Mouse (Mus musculus): ENCODE measurements around the gene 4930539E08Rik. TPM values are rescaled to one million over a fixed set of nuclear protein-coding genes. Genes with fewer than 3 reads are reported as not detected.

The 4930539E08Rik gene
- total RNA-seq, 1 experiment from 2014 or later, result 2.8 TPM

DNA sequence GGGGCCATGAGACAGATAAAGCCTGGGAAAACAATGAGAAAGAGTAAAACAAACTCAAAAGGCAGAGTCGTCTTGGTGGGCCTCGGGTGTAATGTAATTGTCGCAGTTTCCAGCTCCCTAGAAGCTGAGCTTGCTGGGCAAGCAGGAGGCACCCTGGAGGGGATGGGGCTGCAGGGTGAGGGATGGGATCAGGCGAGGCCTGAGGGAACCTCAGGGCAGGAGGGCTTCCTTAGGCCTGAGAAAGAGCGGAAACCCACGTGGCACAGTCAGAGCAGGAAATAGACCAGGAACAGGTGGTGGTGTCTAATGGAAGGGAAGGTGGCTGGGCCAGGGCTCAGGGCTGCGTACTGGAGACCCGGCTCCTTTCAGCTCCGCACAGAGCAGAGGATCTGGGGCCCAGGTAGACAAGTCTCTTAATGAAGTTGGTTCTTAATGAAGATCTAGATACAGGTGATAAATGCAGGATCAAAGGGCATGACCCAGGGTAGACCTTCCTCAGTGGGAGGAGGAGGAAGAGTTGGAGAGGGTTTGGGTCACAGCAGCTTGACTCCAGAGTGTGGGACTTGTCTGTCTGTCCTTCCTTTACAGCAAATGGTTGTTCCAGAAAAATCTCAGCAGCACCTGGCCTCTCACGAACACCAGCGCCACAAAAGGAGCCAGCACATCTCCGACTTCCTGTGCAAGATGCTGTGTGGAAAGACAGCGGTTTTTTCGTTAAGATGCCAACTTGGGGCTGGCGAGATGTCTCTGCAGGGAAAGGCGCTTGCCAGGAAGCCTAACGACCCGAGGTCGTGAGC lies 19.2 kb upstream of the 4930539E08Rik start:
- ATAC-seq (replicated peaks in 1 of 2; ENCODE audit: insufficient read depth in 1 of 2, low FRiP score in 2 of 2, low TSS enrichment in 1 of 2, low read depth in 1 of 2, poor library complexity in 2 of 2, severe bottlenecking in 2 of 2), result no peak

DNA sequence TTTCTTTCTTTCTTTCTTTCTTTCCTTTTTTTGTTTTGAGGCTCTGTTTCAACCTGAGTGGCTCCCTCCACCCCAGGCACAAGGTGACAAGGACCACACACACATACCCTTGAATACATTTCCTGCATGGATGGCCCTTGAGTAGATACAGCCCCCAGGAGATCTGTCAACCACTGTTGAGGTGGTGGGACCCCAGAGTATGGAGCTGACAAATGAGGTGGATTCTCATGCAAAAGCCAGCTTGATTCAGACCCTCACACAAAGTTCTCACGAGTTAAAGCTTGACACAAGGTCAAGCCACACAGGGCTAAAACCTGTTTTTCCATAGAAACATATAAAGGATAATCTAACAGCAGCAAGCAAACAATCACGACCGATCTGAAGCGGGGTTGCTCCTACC lies 17.1 kb upstream of the 4930539E08Rik start:
- ATAC-seq (replicated peaks in 1 of 2; ENCODE audit: insufficient read depth in 1 of 2, low FRiP score in 2 of 2, low TSS enrichment in 1 of 2, low read depth in 1 of 2, poor library complexity in 2 of 2, severe bottlenecking in 2 of 2), result no peak

DNA sequence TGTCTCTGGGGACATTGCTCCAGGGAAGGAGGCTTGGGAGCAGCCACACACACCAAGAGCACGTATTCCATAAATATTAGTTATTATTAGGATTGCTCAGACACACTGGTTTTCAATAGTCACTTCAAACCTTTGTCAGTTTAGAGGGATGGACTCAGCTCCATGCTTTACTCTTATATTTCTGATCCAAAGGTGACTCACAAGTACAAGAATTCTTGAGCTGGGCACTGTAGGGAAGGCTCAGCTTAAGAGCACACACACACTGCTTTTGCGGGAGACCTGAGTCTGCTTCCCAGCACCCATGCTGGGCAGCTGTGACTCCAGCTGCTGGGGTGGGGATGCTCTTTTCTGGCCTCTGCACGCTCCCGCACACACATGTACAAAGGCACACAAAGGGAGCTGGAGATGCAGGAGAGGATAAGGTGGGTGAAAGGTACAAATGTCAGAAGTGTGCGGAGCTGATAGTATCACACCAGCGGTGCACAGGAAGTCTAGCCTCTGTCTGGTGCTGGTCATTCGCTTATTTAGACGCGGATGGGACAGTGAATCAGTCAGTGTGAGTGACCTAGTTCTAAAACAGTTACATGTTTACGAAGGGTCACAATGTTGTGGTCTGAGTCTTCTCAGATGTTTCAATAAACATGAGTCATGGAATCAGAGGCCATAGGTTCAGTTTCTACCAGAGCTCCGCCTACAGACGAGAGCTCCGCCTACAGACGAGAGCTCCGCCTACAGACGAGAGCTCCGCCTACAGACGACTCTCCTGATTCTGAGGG lies 16.5 kb upstream of the 4930539E08Rik start:
- no peak for ATAC-seq (replicated peaks in 1 of 2; ENCODE audit: insufficient read depth in 1 of 2, low FRiP score in 2 of 2, low TSS enrichment in 1 of 2, low read depth in 1 of 2, poor library complexity in 2 of 2, severe bottlenecking in 2 of 2)

DNA sequence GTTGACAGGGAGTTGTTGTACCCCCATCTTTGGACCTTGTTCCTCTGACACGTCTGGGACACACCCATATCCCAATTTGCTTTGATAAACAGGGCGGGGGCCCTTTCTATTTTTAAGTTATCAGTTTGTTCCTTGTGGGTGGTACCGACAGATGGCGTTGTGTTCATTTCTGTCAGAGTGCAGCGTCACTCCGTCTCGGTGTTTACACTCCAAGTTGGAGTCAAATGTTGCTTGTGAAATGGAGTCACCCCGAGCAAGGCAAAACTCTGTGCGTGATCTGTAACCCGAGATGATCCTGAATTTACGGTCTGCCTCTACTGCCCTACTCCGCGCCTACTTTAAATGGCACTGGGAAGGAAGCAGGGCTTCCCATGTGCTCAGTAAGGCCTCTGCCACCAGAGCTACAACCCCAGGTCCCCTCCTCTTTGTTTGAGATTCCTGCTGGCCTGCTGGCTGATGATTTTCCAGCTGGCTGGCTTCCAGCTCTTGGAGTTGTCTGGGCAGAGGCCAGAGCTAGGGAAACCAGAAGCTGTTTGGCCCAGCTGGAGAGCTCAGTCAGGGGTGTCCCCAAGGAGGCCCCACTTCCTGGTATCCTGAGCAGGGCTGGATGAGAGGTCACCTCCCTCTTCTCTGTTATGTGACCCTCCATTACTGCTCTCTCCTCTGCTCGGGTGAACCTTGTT lies 15.4 kb upstream of the 4930539E08Rik start:
- peak; percentile 39 to 60; a peak in 1 of 4 replicates for ATAC-seq (replicated peaks in 1 of 2; ENCODE audit: insufficient read depth in 1 of 2, low FRiP score in 2 of 2, low TSS enrichment in 1 of 2, low read depth in 1 of 2, poor library complexity in 2 of 2, severe bottlenecking in 2 of 2)

DNA sequence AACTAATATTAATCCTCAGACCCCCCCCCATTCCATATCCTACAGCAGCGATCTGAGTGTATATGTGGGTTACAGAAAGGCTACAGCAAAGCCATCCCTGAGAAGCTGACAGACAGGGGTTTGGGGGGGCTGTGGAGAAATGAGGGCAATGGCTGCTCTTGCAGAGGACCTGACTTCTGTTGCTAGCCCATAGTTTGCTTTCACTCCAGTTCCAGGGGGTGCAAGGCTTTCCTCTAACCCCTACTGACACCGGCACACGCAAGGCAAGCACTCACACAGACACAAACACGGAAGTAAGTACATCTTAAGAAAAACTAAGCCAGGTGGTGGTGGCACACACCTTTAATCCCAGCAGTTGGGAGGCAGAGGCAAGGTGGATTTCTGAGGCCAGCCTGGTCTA lies 14.2 kb upstream of the 4930539E08Rik start:
- no peak for ATAC-seq (replicated peaks in 1 of 2; ENCODE audit: insufficient read depth in 1 of 2, low FRiP score in 2 of 2, low TSS enrichment in 1 of 2, low read depth in 1 of 2, poor library complexity in 2 of 2, severe bottlenecking in 2 of 2)

DNA sequence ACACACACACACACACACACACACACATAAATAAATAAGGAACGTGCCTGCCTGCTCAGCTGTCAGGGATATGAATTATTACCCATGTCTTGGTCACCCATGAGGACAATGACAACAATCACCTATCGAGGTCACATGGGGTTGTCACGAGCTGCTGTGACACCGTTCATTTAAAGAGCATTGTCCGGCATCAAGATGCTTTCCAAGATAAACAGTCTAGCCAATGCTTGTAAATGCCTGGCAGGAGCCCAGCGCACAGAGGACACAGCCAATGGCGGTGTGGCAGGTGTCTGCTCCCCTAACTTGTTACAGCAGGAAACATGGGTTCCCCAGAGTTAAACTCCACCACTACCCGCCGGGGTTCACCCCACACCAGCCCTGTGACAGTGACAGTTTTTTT lies 12.9 kb upstream of the 4930539E08Rik start:
- ATAC-seq (replicated peaks in 1 of 2; ENCODE audit: insufficient read depth in 1 of 2, low FRiP score in 2 of 2, low TSS enrichment in 1 of 2, low read depth in 1 of 2, poor library complexity in 2 of 2, severe bottlenecking in 2 of 2), result no peak

DNA sequence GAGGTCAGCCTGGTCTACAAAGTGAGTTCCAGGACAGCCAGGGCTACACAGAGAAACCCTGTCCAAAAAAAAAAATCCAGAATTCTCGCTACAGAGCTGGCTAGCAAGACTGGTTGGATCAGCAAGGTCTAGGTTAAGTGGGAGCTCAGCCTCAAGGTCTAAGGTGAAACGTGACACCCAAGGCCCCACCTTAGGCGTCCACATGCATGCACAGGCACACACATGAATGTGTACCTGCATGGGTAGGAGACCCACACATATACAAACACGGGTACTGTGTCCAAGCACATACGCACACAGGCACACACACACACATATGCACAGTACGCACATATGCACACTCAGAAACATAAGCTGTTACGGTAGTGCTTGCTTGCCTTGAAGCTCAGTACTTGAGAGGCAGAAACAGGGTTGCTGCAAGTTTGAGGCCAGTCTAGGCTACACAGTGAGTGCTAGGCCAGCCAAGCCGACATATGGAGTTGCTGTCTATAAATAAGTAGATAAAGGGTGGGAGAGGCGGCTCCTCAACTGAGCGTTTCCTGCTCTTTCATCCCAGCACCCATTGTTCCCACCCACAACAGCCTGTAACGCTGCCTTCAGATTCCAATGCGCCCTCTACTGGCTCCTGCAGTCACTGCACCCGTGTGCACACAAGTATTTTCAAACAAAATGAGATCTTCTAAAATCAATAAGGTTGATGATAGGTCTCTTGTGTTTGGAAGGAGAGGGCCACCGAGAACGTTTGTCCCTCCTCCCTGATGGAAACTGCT lies 11.9 kb upstream of the 4930539E08Rik start:
- ATAC-seq (replicated peaks in 1 of 2; ENCODE audit: insufficient read depth in 1 of 2, low FRiP score in 2 of 2, low TSS enrichment in 1 of 2, low read depth in 1 of 2, poor library complexity in 2 of 2, severe bottlenecking in 2 of 2), result peak in 1 of 2 experiments; percentile 67; a peak in 1 of 4 replicates

DNA sequence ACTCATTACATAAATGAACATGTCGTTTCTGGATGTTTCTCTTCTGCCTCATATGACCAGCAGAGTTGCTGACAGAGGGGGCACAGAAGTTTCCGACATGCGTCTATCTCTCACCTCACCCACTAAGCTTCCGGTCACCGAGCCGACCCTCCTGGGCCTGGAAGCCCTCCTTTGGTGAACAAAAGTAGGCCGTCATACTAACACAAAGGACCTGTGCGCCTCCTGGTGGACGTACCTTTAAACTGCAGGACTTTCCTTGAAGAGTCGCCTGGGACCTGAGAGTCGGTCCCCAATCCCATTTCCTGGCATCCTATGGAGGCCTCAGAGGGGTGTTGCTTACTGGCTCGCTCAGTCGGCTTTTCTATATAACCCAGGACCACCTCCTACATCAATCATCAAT lies 11.3 kb upstream of the 4930539E08Rik start:
- peak in 1 of 2 experiments; percentile 57; a peak in 3 of 4 replicates for ATAC-seq (replicated peaks in 1 of 2; ENCODE audit: insufficient read depth in 1 of 2, low FRiP score in 2 of 2, low TSS enrichment in 1 of 2, low read depth in 1 of 2, poor library complexity in 2 of 2, severe bottlenecking in 2 of 2)

DNA sequence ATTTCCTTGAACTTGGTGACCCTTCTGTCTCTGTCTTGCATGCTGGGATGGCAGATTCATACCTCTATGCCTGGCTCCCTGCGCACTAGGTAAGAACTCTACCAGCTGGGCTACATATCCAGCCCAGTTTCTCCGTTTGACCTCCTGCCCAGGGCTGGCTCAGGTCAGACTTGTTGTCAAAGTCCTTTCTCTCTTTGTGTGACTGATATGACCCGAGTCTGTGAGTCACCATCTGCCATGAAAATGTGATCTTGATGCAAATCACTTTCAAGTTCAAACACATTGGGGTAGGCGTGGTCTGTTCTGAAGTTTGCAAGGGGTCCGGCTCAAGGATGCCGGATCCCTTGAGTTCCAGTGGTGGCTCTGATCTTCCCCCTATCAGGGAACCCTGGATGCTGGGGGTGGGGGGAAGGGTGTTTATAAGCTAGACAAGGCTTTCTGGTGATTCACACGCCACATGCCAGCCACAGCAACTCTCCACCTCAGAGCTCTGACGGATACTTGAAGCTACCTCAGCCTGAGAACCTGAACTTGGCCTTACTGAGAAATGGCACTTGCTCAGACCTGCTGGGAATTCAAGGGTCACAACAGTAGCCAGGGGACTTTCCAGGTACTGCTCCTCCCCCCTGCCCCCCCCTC lies 10.0 kb upstream of the 4930539E08Rik start:
- ATAC-seq (replicated peaks in 1 of 2; ENCODE audit: insufficient read depth in 1 of 2, low FRiP score in 2 of 2, low TSS enrichment in 1 of 2, low read depth in 1 of 2, poor library complexity in 2 of 2, severe bottlenecking in 2 of 2), result no peak

DNA sequence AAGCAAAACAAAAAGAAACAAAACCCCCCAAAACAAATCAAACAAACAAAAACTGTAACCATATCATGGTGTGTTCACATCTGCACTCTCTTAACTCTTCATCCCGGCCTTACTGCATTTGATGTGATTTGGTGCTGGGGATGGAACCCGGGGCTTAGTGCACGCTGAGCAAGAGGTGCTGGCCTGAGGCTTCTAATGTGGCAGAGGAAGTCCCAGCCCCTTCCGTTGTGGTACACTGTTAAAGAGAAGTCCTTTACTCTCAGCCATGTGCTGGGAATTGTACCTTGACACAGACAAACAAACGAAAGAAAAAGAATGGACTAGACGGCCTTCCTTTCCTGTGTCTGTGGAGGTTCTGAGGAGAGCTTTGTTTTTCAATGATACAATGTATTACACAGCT lies 7.0 kb upstream of the 4930539E08Rik start:
- ATAC-seq (replicated peaks in 1 of 2; ENCODE audit: insufficient read depth in 1 of 2, low FRiP score in 2 of 2, low TSS enrichment in 1 of 2, low read depth in 1 of 2, poor library complexity in 2 of 2, severe bottlenecking in 2 of 2), result peak in 1 of 2 experiments; percentile 69; a peak in 2 of 4 replicates

DNA sequence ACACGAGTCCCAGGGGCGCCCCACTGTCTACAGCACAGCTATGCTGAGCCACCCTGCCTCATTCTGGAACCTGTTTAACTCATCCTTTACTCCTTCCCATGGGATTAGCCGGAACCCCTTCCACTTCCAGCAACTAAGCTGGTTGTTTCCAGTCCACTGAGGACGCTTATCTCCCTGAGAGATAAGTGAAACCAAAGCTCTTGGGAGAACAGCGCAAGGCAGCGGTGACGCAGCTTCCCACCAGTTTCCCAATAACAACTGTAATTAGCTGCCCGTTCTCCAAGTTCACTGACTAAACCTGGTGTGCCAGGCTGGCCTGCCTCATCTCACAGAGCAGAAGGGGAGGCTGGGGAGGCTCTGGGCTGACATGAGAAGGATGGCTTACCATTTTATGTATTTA lies 6.0 kb upstream of the 4930539E08Rik start:
- no peak for ATAC-seq (replicated peaks in 1 of 2; ENCODE audit: insufficient read depth in 1 of 2, low FRiP score in 2 of 2, low TSS enrichment in 1 of 2, low read depth in 1 of 2, poor library complexity in 2 of 2, severe bottlenecking in 2 of 2)

DNA sequence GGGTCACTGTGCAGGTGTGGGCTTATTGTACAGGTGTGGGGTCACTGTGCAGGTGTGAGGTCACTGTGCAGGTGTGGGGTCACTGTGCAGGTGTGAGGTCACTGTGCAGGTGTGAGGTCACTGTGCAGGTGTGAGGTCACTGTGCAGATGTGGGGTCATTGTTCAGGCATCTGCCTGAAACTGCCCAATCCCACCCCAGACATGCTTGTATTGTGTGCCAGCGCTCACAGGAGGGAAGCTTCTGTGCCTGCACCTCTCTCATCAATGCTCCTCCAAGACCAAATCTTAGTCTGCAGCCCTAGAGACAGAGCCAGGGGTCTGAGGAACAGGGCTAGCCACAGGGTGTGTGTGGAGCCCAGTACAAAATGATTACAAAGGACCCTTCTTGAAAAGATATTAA lies 1.4 kb upstream of the 4930539E08Rik start:
- ATAC-seq (replicated peaks in 1 of 2; ENCODE audit: insufficient read depth in 1 of 2, low FRiP score in 2 of 2, low TSS enrichment in 1 of 2, low read depth in 1 of 2, poor library complexity in 2 of 2, severe bottlenecking in 2 of 2), result no peak

DNA sequence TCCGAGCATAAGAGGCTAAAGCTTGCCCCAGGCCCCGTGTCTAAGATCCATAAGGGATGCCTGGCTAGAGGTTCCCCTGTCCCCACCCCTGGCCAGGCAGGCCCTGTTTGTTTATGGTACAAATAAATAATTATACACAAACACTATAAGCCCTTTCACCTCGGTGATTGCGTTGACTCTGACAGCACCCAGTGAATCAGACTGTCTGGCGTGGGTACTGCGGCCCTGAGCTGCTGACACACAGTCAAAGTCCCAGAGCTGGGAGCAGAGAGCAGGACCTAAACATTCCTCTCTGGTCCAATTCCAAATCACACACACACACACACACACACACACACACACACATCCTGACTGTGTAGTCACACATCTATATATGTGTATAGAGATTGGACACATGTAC lies 1.2 kb downstream of the 4930539E08Rik start:
- no peak for ATAC-seq (replicated peaks in 1 of 2; ENCODE audit: insufficient read depth in 1 of 2, low FRiP score in 2 of 2, low TSS enrichment in 1 of 2, low read depth in 1 of 2, poor library complexity in 2 of 2, severe bottlenecking in 2 of 2)

DNA sequence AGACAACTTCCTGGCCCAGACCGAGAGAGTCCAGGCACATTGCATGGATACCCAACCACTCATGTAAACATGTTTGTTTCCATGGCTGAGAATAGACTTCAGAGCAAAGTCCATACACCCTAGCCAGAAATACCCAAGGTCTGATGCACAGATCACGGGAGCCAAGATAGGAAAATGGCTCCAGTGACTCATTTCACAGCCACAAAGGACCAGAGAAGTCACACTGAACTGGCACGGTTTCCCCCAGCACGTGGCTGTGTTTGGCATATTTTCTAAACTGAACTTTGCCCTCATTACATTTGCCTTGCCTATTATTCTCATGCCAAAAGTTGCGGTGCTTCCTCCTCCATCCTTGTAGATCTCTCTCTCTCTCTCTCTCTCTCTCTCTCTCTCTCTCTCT lies 1.9 kb downstream of the 4930539E08Rik start:
- no peak for ATAC-seq (replicated peaks in 1 of 2; ENCODE audit: insufficient read depth in 1 of 2, low FRiP score in 2 of 2, low TSS enrichment in 1 of 2, low read depth in 1 of 2, poor library complexity in 2 of 2, severe bottlenecking in 2 of 2)

DNA sequence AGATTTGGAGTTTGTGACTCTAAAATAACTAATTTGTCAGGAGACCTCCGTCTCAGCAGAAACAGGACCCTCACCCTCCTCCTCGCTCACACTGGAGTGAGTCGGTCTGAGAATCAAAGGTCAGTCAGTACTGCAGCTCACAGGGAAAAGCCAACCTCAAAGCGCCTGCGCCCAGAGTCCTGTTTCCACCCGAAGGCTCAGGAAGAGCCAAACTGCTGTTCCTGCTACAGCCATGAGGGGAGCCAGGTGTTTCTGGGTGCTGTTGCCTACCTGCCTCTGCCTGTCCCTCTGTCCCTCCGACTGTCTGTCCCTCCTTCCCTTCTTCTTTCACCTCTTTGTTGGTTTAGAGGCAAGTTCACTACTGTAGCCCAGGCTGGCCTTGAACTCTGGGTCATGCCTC lies 5.0 kb downstream of the 4930539E08Rik start:
- ATAC-seq (replicated peaks in 1 of 2; ENCODE audit: insufficient read depth in 1 of 2, low FRiP score in 2 of 2, low TSS enrichment in 1 of 2, low read depth in 1 of 2, poor library complexity in 2 of 2, severe bottlenecking in 2 of 2), result no peak

DNA sequence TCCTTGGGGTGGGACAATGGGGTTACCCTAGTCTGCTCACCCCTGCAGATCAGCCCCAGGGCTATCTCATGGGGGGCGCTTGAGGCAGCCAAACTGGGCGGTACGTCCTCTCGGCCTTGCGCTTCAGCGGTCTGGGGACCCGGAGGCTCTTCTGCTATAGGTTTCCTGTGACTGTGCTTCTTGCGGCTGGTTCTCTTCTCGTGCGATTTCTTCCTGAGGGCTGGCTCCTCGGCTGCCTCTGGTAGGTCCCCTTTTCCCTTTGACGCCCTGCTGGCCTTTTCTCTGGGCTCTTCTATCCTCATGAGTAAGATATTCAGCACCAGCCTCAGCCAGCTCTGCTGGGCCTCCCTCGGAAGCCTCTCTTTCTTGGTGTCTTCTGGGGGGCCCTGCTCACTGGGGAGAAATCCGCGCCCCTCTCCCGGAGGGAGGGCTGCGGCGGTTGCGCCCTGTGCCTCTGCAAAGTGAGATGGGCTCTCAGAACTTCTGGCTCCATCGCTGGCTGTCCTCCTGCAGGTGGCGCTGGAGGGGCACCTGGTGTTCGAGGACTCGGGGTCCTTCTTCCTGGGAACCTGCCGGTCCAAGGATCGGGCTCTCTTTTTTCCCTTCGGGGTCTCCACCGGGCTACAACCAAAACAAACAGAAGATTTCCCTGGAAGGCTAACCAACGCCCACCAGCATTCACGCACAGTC lies 5.7 kb downstream of the 4930539E08Rik start:
- peak; percentile 77 for ATAC-seq (replicated peaks in 1 of 2; ENCODE audit: insufficient read depth in 1 of 2, low FRiP score in 2 of 2, low TSS enrichment in 1 of 2, low read depth in 1 of 2, poor library complexity in 2 of 2, severe bottlenecking in 2 of 2)

Measured in hematopoietic stem cell, adult 5-6 weeks (primary cell).